Comparison of ENCODE assay signal across 8 mouse cellular contexts in the genomic region with DNA sequence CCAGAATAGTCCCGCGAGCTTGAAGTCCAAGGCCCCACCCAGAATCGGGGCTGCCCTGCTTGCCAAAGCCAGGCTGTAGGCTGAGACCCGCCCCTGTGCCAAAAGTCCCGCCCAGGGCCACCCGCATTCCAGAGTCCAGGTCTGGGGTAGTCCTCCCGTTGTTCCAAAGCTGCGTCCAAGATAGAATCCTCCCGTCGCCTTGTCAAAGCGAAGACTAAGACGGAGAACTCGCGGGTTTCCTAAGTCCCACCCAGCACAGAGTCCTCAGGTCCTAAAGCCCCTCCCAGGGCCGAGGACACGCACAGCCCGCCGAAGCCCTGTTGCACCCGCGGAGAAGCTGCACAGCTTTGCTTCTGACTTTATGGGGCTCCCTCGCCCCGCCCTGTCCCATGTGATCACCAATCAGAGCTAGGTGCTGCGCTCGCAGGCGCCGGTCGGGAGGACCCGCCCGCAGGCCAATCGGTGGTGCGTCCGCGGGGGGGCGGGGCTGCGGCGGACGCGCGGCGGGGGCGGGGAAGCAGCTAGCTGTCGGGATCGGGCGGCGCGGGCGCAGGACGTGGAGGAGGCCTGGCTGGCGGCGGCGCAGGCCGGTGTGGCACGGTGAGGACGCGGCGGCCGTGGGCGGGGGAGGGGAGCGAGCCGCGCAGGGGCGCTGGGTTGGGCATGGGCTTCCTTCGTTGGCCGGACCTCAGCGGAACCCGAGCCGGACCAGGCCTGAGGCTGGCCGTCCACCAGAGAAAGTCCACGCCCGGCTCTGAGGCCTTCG. TPM values are rescaled to one million over a fixed set of nuclear protein-coding genes. Genes with fewer than 3 reads are reported as not detected.
A peak's percentile ranks its signal among the peaks of the same experiment; 100 is the strongest.
DNase-seq lines count a peak whose midpoint lies in the region; ATAC-seq and TF ChIP-seq lines count a peak whose summit lies in the region.

Farp2 (plus strand) TSS at position 495 of the 766 bp plus-strand sequence.

- peaks cover 11% of the 10 kb centered on the region for H3K27me3 ChIP-seq in megakaryocyte, embryonic 14.5 days (replicated peaks)

- TF ChIP-seq CTCF in cortical plate, adult 2 months (IDR thresholded peaks at IDR 0.05; ENCODE audit: extremely low read depth, insufficient read depth, low read length): no peak

- peaks cover 36% of the 10 kb centered on the region for H3K36me3 ChIP-seq in megakaryocyte, embryonic 14.5 days (replicated peaks; ENCODE audit: low read length)

- DNase-seq in gastrocnemius, adult 8-10 months (ENCODE audit: low spot score in 2 of 2): peak; percentile 92 to 95
- peak; percentile 69 for DNase-seq in hindlimb bud, embryonic 11.5 days (ENCODE audit: extremely low spot score, low read depth, low spot score)
- peak; percentile 73 to 96 for DNase-seq in left cerebral cortex, adult 8-10 months (ENCODE audit: low spot score in 2 of 2)
- DNase-seq in right cerebral cortex, postnatal 10 days (ENCODE audit: low spot score in 2 of 2): peak; percentile 94 to 96
- DNase-seq in urinary bladder, postnatal 25 days (ENCODE audit: low spot score): peak; percentile 88

- TF ChIP-seq POLR2A in cortical plate, adult 2 months (IDR thresholded peaks at IDR 0.05; ENCODE audit: extremely low read depth, insufficient read depth, low read length): peak; percentile 73; the same call in 1 of the 2 replicates

- peak within 1 kb of the TSS; percentile 68 for H3K4me3 ChIP-seq in cortical plate, adult 2 months (ENCODE audit: insufficient read depth, low read length)
- H3K4me3 ChIP-seq in megakaryocyte, embryonic 14.5 days (replicated peaks): peak within 1 kb of the TSS; percentile 94

- peak; percentile 98 for ATAC-seq in activated CD4-positive, CD25-positive, alpha-beta regulatory T cell, adult 4 months

- no peak within 1 kb of the TSS for H3K27ac ChIP-seq in cortical plate, adult 2 months (ENCODE audit: insufficient read depth, low read length)

- H3K4me1 ChIP-seq in cortical plate, adult 2 months (ENCODE audit: control insufficient read depth, insufficient read depth, low read length): no peaks in the 10 kb centered on the region; the same call in none of the 2 replicates
- H3K4me1 ChIP-seq in megakaryocyte, embryonic 14.5 days: peaks cover 16% of the 10 kb centered on the region

- peaks cover 6% of the 10 kb centered on the region; the same call in 1 of the 2 replicates for H3K9me3 ChIP-seq in megakaryocyte, embryonic 14.5 days

RNA-seq across cellular contexts. Expression of gene Farp2, which starts in this region (rescaled TPM):
- under 1 TPM; 0.61 to 0.76 TPM for polyA plus RNA-seq in activated CD4-positive, CD25-positive, alpha-beta regulatory T cell, adult 4 months (2017; shearing (Covaris generic))
- polyA plus RNA-seq in cortical plate, adult 2 months (2012; rRNA removed): 4.1 and 5.1 TPM in 2 replicates
- total RNA-seq in gastrocnemius, adult 8-10 months (2022): 10 to 100 TPM; 12.9 to 16.0 (median 15.2) TPM
- total RNA-seq in left cerebral cortex, adult 8-10 months (2022): 10 to 100 TPM; 12.2 to 13.9 (median 12.8) TPM
- not detected in 2 replicates for polyA plus RNA-seq in megakaryocyte, embryonic 14.5 days (2012; ENCODE audit: insufficient read depth, low replicate concordance)

Comparison
In these comparisons a context has a peak if more than half of its experiments do, and no peak if none do; other contexts are left out.
1. Peak in ATAC-seq in activated CD4-positive, CD25-positive, alpha-beta regulatory T cell, adult 4 months; RNA of the gene not detected or under 1 TPM.